21 mouse cellular contexts compared by ENCODE assay signal in genomic region chr15:82450045-82450444, GRCm38 (mm10). TPM values are rescaled to one million over a fixed set of nuclear protein-coding genes. Genes with fewer than 3 reads are reported as not detected.
DNase-seq lines count a peak whose midpoint lies in the region; ATAC-seq lines count a peak whose summit lies in the region.
"Not testable (repeated sequence)": the region's sequence is repeated elsewhere in the genome, so short reads cannot be mapped to it uniquely, and the experiment has no call there.
"Had no signal": no experiment of that assay in that cellular context is flagged by ENCODE, and none has a peak within 500 bp of the region (broad histone marks: within the 10 kb centered on the region; RNA-seq: fewer than 3 reads in every experiment).

No protein-coding gene starts in this region.

- H3K4me2 ChIP-seq in intestine, embryonic 15.5 days (replicated peaks); liver, embryonic 13.5 days; liver, embryonic 16.5 days (ENCODE audit: low read depth, low read length): not testable (repeated sequence)

- not testable (repeated sequence) for H3K4me3 ChIP-seq in intestine, embryonic 15.5 days (replicated peaks); limb, embryonic 10.5 days; liver, embryonic 13.5 days (replicated peaks); liver, embryonic 16.5 days (ENCODE audit: low read depth, low read length)

- 53% methylated on average over 2 of the region's 2 CpGs for WGBS in intestine, embryonic 15.5 days
- WGBS in limb, embryonic 10.5 days, result 62% methylated on average over 2 of the region's 2 CpGs
- WGBS in liver, embryonic 13.5 days (ENCODE audit: insufficient replicate concordance), result 46% methylated on average over 2 of the region's 2 CpGs
- WGBS in liver, embryonic 16.5 days (ENCODE audit: insufficient replicate concordance), result 31% methylated on average over 2 of the region's 2 CpGs

- not testable (repeated sequence) for H3K4me1 ChIP-seq in intestine, embryonic 15.5 days (replicated peaks); limb, embryonic 10.5 days; liver, embryonic 13.5 days (replicated peaks); liver, embryonic 16.5 days (ENCODE audit: control insufficient read depth, low read depth, low read length)

- not testable (repeated sequence) for H3K9me3 ChIP-seq in intestine, embryonic 15.5 days; limb, embryonic 10.5 days (replicated peaks); liver, embryonic 13.5 days (replicated peaks); liver, embryonic 16.5 days (replicated peaks; ENCODE audit: control insufficient read depth, low read length)

- H3K27me3 ChIP-seq in intestine, embryonic 15.5 days (replicated peaks); limb, embryonic 10.5 days (ENCODE audit: low read depth, poor library complexity, severe bottlenecking); liver, embryonic 13.5 days; liver, embryonic 16.5 days (ENCODE audit: control insufficient read depth, insufficient read depth, low read depth, low read length): not testable (repeated sequence)

- not testable (repeated sequence) for H3K36me3 ChIP-seq in intestine, embryonic 15.5 days; limb, embryonic 10.5 days; liver, embryonic 13.5 days; liver, embryonic 16.5 days (ENCODE audit: control insufficient read depth, insufficient read depth)

- ATAC-seq in intestine, embryonic 15.5 days, result peak; percentile 62; the same call in 1 of the 2 replicates
- ATAC-seq in liver, embryonic 13.5 days (ENCODE audit: low read depth), result peak; percentile 62
- peak; percentile 83 for ATAC-seq in liver, embryonic 16.5 days (ENCODE audit: low read depth)

- not testable (repeated sequence) for H3K9ac ChIP-seq in intestine, embryonic 15.5 days; liver, embryonic 13.5 days; liver, embryonic 16.5 days (ENCODE audit: low read depth, low read length)

- H3K27ac ChIP-seq in intestine, embryonic 15.5 days; limb, embryonic 10.5 days; liver, embryonic 13.5 days; liver, embryonic 16.5 days (ENCODE audit: low read length): not testable (repeated sequence)

- peak; percentile 14 for DNase-seq in heart, adult 11 months
- DNase-seq in kidney, adult 11 months, result peak; percentile 40
- DNase-seq in kidney, adult 8-10 months, result peak; percentile 51 to 55
- peak; percentile 11 for DNase-seq in limb, embryonic 10.5 days (ENCODE audit: low spot score)
- not testable (repeated sequence) for DNase-seq in liver, embryonic 13.5 days

RNA-seq across cellular contexts. Expression of gene Cyp2d9, which starts 16.8 kb away (rescaled TPM):
- 0.19 and 0.30 TPM in 2 replicates for polyA plus RNA-seq in intestine, embryonic 15.5 days (2015; fragmentation: Nextera tagmentation; extraction: Ambion mirVana)
- polyA plus RNA-seq in limb, embryonic 10.5 days (2016; fragmentation: Nextera tagmentation; extraction: Ambion mirVana), result not detected in 2 replicates
- 0.71 and 1.4 TPM in 2 replicates for polyA plus RNA-seq in liver, embryonic 13.5 days (2015; fragmentation: Nextera tagmentation; extraction: Ambion mirVana)
- 3.0 and 4.2 TPM in 2 replicates for polyA plus RNA-seq in liver, embryonic 16.5 days (2015; fragmentation: Nextera tagmentation; extraction: Ambion mirVana)
- polyA plus RNA-seq: activated CD4-positive, CD25-positive, alpha-beta regulatory T cell, adult 4 months; brain, embryonic 14.5 days; cortical plate, adult 2 months; embryonic facial prominence, embryonic 10.5 days; embryonic facial prominence, embryonic 13.5 days; forebrain, embryonic 12.5 days; forebrain, embryonic 15.5 days; heart, embryonic 11.5 days; heart, embryonic 14.5 days; heart, postnatal 0 days; hindbrain, embryonic 12.5 days had no signal

RNA-seq across cellular contexts. Expression of gene Cyp2d10, which starts 43.0 kb away (rescaled TPM):
- 0.83 and 1.0 TPM in 2 replicates for polyA plus RNA-seq in intestine, embryonic 15.5 days (2015; fragmentation: Nextera tagmentation; extraction: Ambion mirVana)
- polyA plus RNA-seq in limb, embryonic 10.5 days (2016; fragmentation: Nextera tagmentation; extraction: Ambion mirVana), result not detected in 2 replicates
- 18.9 and 19.6 TPM in 2 replicates for polyA plus RNA-seq in liver, embryonic 13.5 days (2015; fragmentation: Nextera tagmentation; extraction: Ambion mirVana)
- polyA plus RNA-seq in liver, embryonic 16.5 days (2015; fragmentation: Nextera tagmentation; extraction: Ambion mirVana), result 72.1 and 86.0 TPM in 2 replicates
- polyA plus RNA-seq: activated CD4-positive, CD25-positive, alpha-beta regulatory T cell, adult 4 months; brain, embryonic 14.5 days; cortical plate, adult 2 months; embryonic facial prominence, embryonic 10.5 days; embryonic facial prominence, embryonic 13.5 days; forebrain, embryonic 12.5 days; forebrain, embryonic 15.5 days; heart, embryonic 14.5 days; heart, postnatal 0 days; hindbrain, embryonic 12.5 days had no signal

RNA-seq across cellular contexts. Expression of gene Cyp2d11, which starts 56.2 kb away (rescaled TPM):
- not detected in 2 replicates for polyA plus RNA-seq in intestine, embryonic 15.5 days (2015; fragmentation: Nextera tagmentation; extraction: Ambion mirVana)
- not detected in 2 replicates for polyA plus RNA-seq in limb, embryonic 10.5 days (2016; fragmentation: Nextera tagmentation; extraction: Ambion mirVana)
- polyA plus RNA-seq in liver, embryonic 13.5 days (2015; fragmentation: Nextera tagmentation; extraction: Ambion mirVana), result not detected in 2 replicates
- polyA plus RNA-seq in liver, embryonic 16.5 days (2015; fragmentation: Nextera tagmentation; extraction: Ambion mirVana), result not detected in 2 replicates
- polyA plus RNA-seq: activated CD4-positive, CD25-positive, alpha-beta regulatory T cell, adult 4 months; brain, embryonic 14.5 days; cortical plate, adult 2 months; embryonic facial prominence, embryonic 10.5 days; embryonic facial prominence, embryonic 13.5 days; erythroblast, embryonic 14.5 days; forebrain, embryonic 12.5 days; forebrain, embryonic 15.5 days; gonadal fat pad, adult 2 months; heart, adult 2 months; heart, embryonic 11.5 days; heart, embryonic 14.5 days; heart, postnatal 0 days; hindbrain, embryonic 12.5 days had no signal
